Mouse (Mus musculus) CH12.LX (cell line): ENCODE data around the gene Sdccag8. TPM values are rescaled to one million over a fixed set of nuclear protein-coding genes. Genes with fewer than 3 reads are reported as not detected.

Experiments
- DNase-seq: peaks from one replicate; pipeline ENCODE4 v3.0.0-alpha.2; 2013; ENCODE audit errors: extremely low read depth
- H3K27ac ChIP-seq: 2 replicates; pipeline ENCODE4 v1.5.1; 2012; ENCODE audit warnings: low read depth, mild to moderate bottlenecking, control low read depth, moderate library complexity; ENCODE audit not compliant: insufficient read depth
- H3K27me3 ChIP-seq: replicated peaks from 2 replicates; pipeline ENCODE3; 2012; ENCODE audit warnings: inconsistent platforms
- H3K36me3 ChIP-seq, 2 experiments: replicated peaks in 1 of 2; 2 replicates each; pipeline versions ENCODE3 to v1.6.1; 2012; ENCODE audit warnings: inconsistent platforms in 1 of 2, low read length in 1 of 2, mild to moderate bottlenecking in 1 of 2, mixed read lengths in 1 of 2, moderate library complexity in 1 of 2; ENCODE audit not compliant: control insufficient read depth in 1 of 2, insufficient read depth in 1 of 2
- H3K4me1 ChIP-seq, 2 experiments: 2 replicates each; pipeline ENCODE4 v1.6.1; 2012; ENCODE audit warnings: inconsistent platforms in 1 of 2, moderate library complexity in 1 of 2; ENCODE audit not compliant: insufficient read depth in 2 of 2, control insufficient read depth in 1 of 2
- H3K4me2 ChIP-seq: 2 replicates; pipeline ENCODE4 v1.6.1; 2012; ENCODE audit warnings: low read depth, mild to moderate bottlenecking, control low read depth; ENCODE audit not compliant: poor library complexity, insufficient read depth, severe bottlenecking
- H3K4me3 ChIP-seq, 3 experiments: fragments of 150-350 bp in 1 of 3; sonication (generic) in 1 of 3; replicated peaks in 1 of 3; 2 replicates each; pipeline versions ENCODE3 to v1.5.1; 2011 to 2012; ENCODE audit warnings: low read depth in 2 of 3, low read length in 2 of 3, mild to moderate bottlenecking in 2 of 3, moderate library complexity in 2 of 3, control low read depth in 1 of 3, improper control_type of control experiment in 1 of 3, inconsistent platforms in 1 of 3, mixed read lengths in 1 of 3; ENCODE audit not compliant: poor library complexity in 1 of 3
- H3K79me2 ChIP-seq: replicated peaks from 2 replicates; pipeline ENCODE4 v1.6.1; 2012; ENCODE audit warnings: mild to moderate bottlenecking, moderate library complexity; ENCODE audit not compliant: control insufficient read depth, poor library complexity, insufficient read depth, severe bottlenecking; ENCODE audit errors: extremely low read depth
- H3K9ac ChIP-seq: 2 replicates; pipeline ENCODE4 v1.6.1; 2012; ENCODE audit warnings: low read depth, mild to moderate bottlenecking, control low read depth, moderate library complexity; ENCODE audit not compliant: insufficient read depth
- H3K9me3 ChIP-seq: replicated peaks from 2 replicates; pipeline ENCODE3; 2012; ENCODE audit warnings: low read length, inconsistent platforms, mixed read lengths
- EP300 ChIP-seq: IDR thresholded peaks from 2 replicates; pipeline ENCODE4 v1.6.1; 2011; ENCODE audit warnings: low read length, improper control_type of control experiment
- ETS1 ChIP-seq: conservative IDR thresholded peaks from 2 replicates; pipeline ENCODE4 v1.6.1; 2012; ENCODE audit warnings: low read depth, mild to moderate bottlenecking, inconsistent platforms, low read length, improper control_type of control experiment, moderate library complexity
- GABPA ChIP-seq: IDR thresholded peaks from 2 replicates; pipeline ENCODE4 v1.6.1; 2012; ENCODE audit warnings: low read depth, low read length, improper control_type of control experiment, inconsistent platforms; ENCODE audit not compliant: insufficient replicate concordance
- JUND ChIP-seq: conservative IDR thresholded peaks from 2 replicates; pipeline ENCODE4 v1.6.1; 2011; ENCODE audit warnings: low read depth, low read length, improper control_type of control experiment
- KAT2A ChIP-seq: IDR thresholded peaks from 2 replicates; pipeline ENCODE4 v1.6.1; 2012; ENCODE audit warnings: low read length, improper control_type of control experiment, inconsistent platforms; ENCODE audit not compliant: insufficient replicate concordance
- MAX ChIP-seq: IDR thresholded peaks from 2 replicates; pipeline ENCODE4 v1.6.1; 2011; ENCODE audit warnings: low read length, improper control_type of control experiment
- RAD21 ChIP-seq: IDR thresholded peaks from 2 replicates; pipeline ENCODE4 v1.6.1; 2011; ENCODE audit warnings: low read depth, mild to moderate bottlenecking, low read length, improper control_type of control experiment, moderate library complexity
- TCF12 ChIP-seq: IDR thresholded peaks from 2 replicates; pipeline ENCODE4 v1.6.1; 2014; ENCODE audit warnings: low read depth, mild to moderate bottlenecking, inconsistent platforms, low read length, improper control_type of control experiment
- dilution Hi-C: fragments of 300-500 bp; cut with MboI; formaldehyde crosslinking; loops from 2 replicates; pipeline ENCODE4 v1.14.3; 2020; ENCODE audit warnings: low sequenced_read_pairs; ENCODE audit not compliant: extremely low pct_unique_long_range_greater_than_20kb, extremely low pct_ligation_motif_present
- in situ Hi-C: fragments of 300-500 bp; cut with MboI; formaldehyde crosslinking; loops from 3 replicates; pipeline ENCODE4 v1.14.3; 2019; ENCODE audit warnings: low sequenced_read_pairs, low pct_ligation_motif_present, low pct_unique_long_range_greater_than_20kb, mixed read lengths
- polyA plus RNA-seq: library from polyadenylated mRNA; unstranded; fragments of >175 nt; gene quantifications from 2 replicates; pipeline ENCODE4 v1.2.1, GENCODE M21; 2012; ENCODE audit warnings: low read depth; ENCODE audit not compliant: insufficient read length
- total RNA-seq, 2 experiments: library from RNA; depleted of rRNA; stranded (reverse); fragments of 300-350 nt in 1 of 2; fragments of >200 nt in 1 of 2; gene quantifications; 2 replicates each; pipeline ENCODE4 v1.2.3; 2012 to 2014

Sdccag8 gene
- total and polyA plus RNA-seq, 3 experiments = 10.7 to 18.7 (median 10.9) TPM

DNA sequence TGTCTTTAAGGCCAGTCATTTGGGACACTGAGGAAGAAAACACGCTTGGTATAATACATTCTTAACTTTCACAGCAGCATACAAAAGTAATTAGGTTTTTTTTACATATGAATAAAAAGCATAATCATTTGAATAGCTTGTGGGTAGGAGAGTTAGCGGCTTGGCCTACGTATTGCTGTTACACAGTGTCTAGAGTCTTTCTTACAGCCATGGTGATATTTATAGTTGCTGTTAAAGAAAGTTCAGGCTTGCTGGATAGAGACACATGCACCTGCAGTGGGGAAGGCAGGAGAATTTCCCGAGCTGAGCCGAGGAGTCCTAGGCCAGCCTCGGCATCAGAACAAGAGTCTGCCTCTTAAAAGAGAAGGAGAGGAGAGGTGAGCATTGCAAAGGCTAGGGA is 134.4 kb downstream of the Sdccag8 start:
- in situ Hi-C loops (no loop called here), dilution Hi-C loops (no loop called here)
- Histone ChIP-seq H3K79me2 (no peaks in the 10 kb centered on the region), H3K27ac (no peak overlapping the region), H3K36me3 (peaks cover 0 to 8% of the 10 kb centered on the region in 2 experiments), H3K4me3 (no peak overlapping the region), H3K9me3 (no peaks in the 10 kb centered on the region), H3K4me1 (peaks cover 16 to 51% of the 10 kb centered on the region in 2 experiments), H3K9ac (no peak overlapping the region), H3K27me3 (no peaks in the 10 kb centered on the region), H3K4me2 (no peak overlapping the region)
- TF ChIP-seq EP300 (no peak), GABPA (no peak)
- no peak for DNase-seq

DNA sequence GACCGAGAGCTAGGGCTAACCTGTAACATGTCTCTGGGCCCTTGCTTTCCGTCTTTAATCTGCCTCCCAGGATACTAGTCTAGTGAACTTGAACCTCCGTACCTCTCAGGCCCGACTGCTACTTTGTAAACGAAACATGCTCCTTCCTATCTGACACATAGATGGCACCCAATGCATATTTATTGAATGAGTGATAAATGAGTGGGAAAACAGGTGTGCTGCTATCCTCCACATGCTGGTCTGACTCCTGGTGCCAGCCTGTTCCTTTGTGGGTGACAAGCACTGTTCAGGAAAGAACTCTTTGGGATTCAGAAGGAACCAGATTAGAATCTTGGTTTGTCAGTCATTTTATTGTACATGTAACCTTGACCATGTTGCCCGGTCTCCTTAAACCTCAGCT is 134.9 kb downstream of the Sdccag8 start:
- no peaks in the 10 kb centered on the region for H3K9me3 ChIP-seq
- H3K9ac ChIP-seq = no peak overlapping the region
- no peak overlapping the region for H3K4me3 ChIP-seq
- peaks cover under 1 to 8% of the 10 kb centered on the region in 2 experiments for H3K36me3 ChIP-seq
- H3K4me2 ChIP-seq = no peak overlapping the region
- in situ Hi-C loops = no loop called here
- dilution Hi-C loops = no loop called here
- no peaks in the 10 kb centered on the region for H3K27me3 ChIP-seq
- no peak for TF ChIP-seq TCF12
- peak; percentile 19 for TF ChIP-seq RAD21
- TF ChIP-seq, all 38 proteins: peak for 1
- DNase-seq = no peak
- Histone ChIP-seq H3K79me2 (no peaks in the 10 kb centered on the region), H3K4me1 (peaks cover 12 to 46% of the 10 kb centered on the region in 2 experiments), H3K27ac (no peak overlapping the region)

GRCm38 (mm10) chr1:176950061-176950460 is 135.6 kb downstream of the Sdccag8 start:
- H3K4me2 ChIP-seq = no peak overlapping the region
- TF ChIP-seq ETS1 (0 out of 2 replicates have a peak, but pooled peaks have one; percentile 16), MAX (no peak), RAD21 (no peak), EP300 (0 out of 2 replicates have a peak, but pooled peaks have one; percentile 21), KAT2A (no peak), JUND (no peak)
- no peak overlapping the region for H3K9ac ChIP-seq
- H3K9me3 ChIP-seq = no peaks in the 10 kb centered on the region
- H3K27me3 ChIP-seq = no peaks in the 10 kb centered on the region
- DNase-seq = no peak
- H3K36me3 ChIP-seq = peaks cover 3 to 8% of the 10 kb centered on the region in 2 experiments
- dilution Hi-C loops (no loop called here), in situ Hi-C loops (no loop called here)
- no peak overlapping the region for H3K4me3 ChIP-seq
- H3K4me1 ChIP-seq = peaks cover 6 to 39% of the 10 kb centered on the region in 2 experiments
- H3K27ac ChIP-seq = no peak overlapping the region
- H3K79me2 ChIP-seq = no peaks in the 10 kb centered on the region
